Comparison of ENCODE assay signal across 17 mouse cellular contexts in the genomic region with DNA sequence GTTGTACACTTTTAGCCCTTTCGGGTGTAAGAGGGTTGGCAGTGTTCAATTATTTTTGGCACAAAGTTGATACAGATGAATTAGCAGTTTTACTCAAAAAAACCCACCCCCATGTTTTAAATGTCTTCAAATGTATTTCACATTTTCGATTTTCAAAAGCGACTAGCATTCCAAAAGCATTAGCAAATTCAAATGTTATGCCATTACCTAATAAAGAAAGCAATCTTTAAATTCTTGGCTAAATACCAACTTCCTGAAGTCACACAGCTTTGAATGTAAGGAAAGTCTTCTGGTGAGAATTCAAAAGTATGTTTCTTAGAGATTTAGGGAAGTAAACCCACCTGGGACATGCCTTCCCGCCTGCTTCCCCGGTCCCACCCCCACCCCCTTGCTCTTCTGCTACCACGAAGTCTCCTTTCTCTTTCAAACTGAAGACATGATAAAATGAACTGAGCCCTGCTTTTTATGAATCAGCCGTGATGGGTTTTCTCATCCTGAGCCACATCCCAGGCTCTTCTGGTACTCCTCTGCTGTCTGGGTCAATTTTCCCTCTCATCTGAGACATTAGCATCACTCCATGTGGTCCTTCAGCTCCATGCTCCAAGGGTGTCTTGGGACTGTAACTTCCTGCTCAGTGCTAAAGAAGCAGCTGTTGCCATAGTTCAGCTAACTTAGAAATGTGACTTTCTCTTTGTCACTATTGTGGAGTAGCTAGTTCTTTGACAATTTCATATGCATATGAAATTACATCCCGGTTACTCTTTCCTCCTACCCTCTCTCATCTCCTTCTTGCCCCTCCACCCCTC. TPM values are rescaled to one million over a fixed set of nuclear protein-coding genes. Genes with fewer than 3 reads are reported as not detected.
DNase-seq lines count a peak whose midpoint lies in the region; ATAC-seq and TF ChIP-seq lines count a peak whose summit lies in the region.
"Had no signal": no experiment of that assay in that cellular context is flagged by ENCODE, and none has a peak within 500 bp of the region (broad histone marks: within the 10 kb centered on the region; RNA-seq: fewer than 3 reads in every experiment).

No protein-coding gene starts in this region.

- no peaks in the 10 kb centered on the region for H3K27me3 ChIP-seq in limb, embryonic 14.5 days (ENCODE audit: control insufficient read depth, insufficient read depth, low read length)
- no peaks in the 10 kb centered on the region for H3K27me3 ChIP-seq in limb, embryonic 10.5 days (ENCODE audit: low read depth, poor library complexity, severe bottlenecking)
- H3K27me3 ChIP-seq: embryonic facial prominence, embryonic 15.5 days; hindbrain, embryonic 15.5 days; liver, embryonic 13.5 days; neural tube, embryonic 13.5 days had no signal

- DNase-seq in gastrocnemius, adult 2 months = no peak
- no peak for DNase-seq in gastrocnemius, postnatal 4 days (ENCODE audit: low spot score in 2 of 2)
- peak; percentile 67 for DNase-seq in limb, embryonic 14.5 days (ENCODE audit: low spot score)
- no peak for DNase-seq in limb, embryonic 10.5 days (ENCODE audit: low spot score)
- peak; percentile 36 for DNase-seq in ZHBTc4 (ENCODE audit: low read depth, low spot score)
- DNase-seq in left cerebral cortex, postnatal 4 days = no peak
- DNase-seq: cerebellum, adult 11 months; gastrocnemius, postnatal 14 days; liver, embryonic 13.5 days; thymus, postnatal 14 days had no signal

- TF ChIP-seq POLR2A in limb, embryonic 14.5 days (IDR thresholded peaks at IDR 0.05; ENCODE audit: borderline replicate concordance, extremely low read depth, insufficient read depth, insufficient read length) = no peak

- ATAC-seq in limb, embryonic 14.5 days (ENCODE audit: low FRiP score, low read depth) = peak; percentile 62; the same call in 1 of the 2 replicates
- peak; percentile 27 to 45; a peak in 2 of 4 replicates for ATAC-seq in hematopoietic stem cell, adult 5-6 weeks (replicated peaks in 1 of 2; ENCODE audit: insufficient read depth in 1 of 2, low FRiP score in 2 of 2, low TSS enrichment in 1 of 2, low read depth in 1 of 2, poor library complexity in 2 of 2, severe bottlenecking in 2 of 2)
- no peak for ATAC-seq in megakaryocyte-erythroid progenitor cell, adult 5-6 weeks (replicated peaks; ENCODE audit: low FRiP score, low TSS enrichment, poor library complexity, severe bottlenecking)
- ATAC-seq: forebrain, embryonic 16.5 days had no signal

- peaks cover 13% of the 10 kb centered on the region for H3K4me1 ChIP-seq in limb, embryonic 14.5 days (ENCODE audit: control insufficient read depth, insufficient read depth, low read length)
- H3K4me1 ChIP-seq in limb, embryonic 10.5 days = no peaks in the 10 kb centered on the region
- H3K4me1 ChIP-seq: hindbrain, embryonic 15.5 days; neural tube, embryonic 13.5 days had no signal

- H3K27ac ChIP-seq in gastrocnemius, adult 2 months = no peak overlapping the region
- no peak overlapping the region for H3K27ac ChIP-seq in limb, embryonic 14.5 days (replicated peaks; ENCODE audit: low read depth, low read length)
- no peak overlapping the region for H3K27ac ChIP-seq in limb, embryonic 10.5 days
- H3K27ac ChIP-seq: embryonic facial prominence, embryonic 15.5 days; hindbrain, embryonic 15.5 days; liver, embryonic 13.5 days; neural tube, embryonic 13.5 days had no signal

- H3K9ac ChIP-seq in limb, embryonic 14.5 days (ENCODE audit: low read depth, low read length, severe bottlenecking) = no peak overlapping the region
- H3K9ac ChIP-seq: embryonic facial prominence, embryonic 15.5 days; hindbrain, embryonic 15.5 days; liver, embryonic 13.5 days; neural tube, embryonic 13.5 days had no signal

- TF ChIP-seq CTCF in gastrocnemius, adult 2 months (IDR thresholded peaks at IDR 0.05) = no peak

- 38% methylated on average over 8 of the region's 8 CpGs for WGBS in limb, embryonic 14.5 days
- 73% methylated on average over 8 of the region's 8 CpGs for WGBS in limb, embryonic 10.5 days

- intact Hi-C loops in gastrocnemius, adult 2 months (cut with DNase I) = no loop called here
- intact Hi-C loops in left cerebral cortex, postnatal 4 days (cut with DNase I) = no loop called here

- H3K4me2 ChIP-seq in limb, embryonic 14.5 days (replicated peaks; ENCODE audit: low read depth, low read length, severe bottlenecking) = no peak overlapping the region
- H3K4me2 ChIP-seq: embryonic facial prominence, embryonic 15.5 days; hindbrain, embryonic 15.5 days; liver, embryonic 13.5 days; neural tube, embryonic 13.5 days had no signal

- no peaks in the 10 kb centered on the region for H3K36me3 ChIP-seq in limb, embryonic 14.5 days (ENCODE audit: control insufficient read depth, insufficient read depth, low read length)
- no peaks in the 10 kb centered on the region for H3K36me3 ChIP-seq in limb, embryonic 10.5 days
- H3K36me3 ChIP-seq: embryonic facial prominence, embryonic 15.5 days; G1E; hindbrain, embryonic 15.5 days; liver, embryonic 13.5 days; neural tube, embryonic 13.5 days had no signal

- H3K9me3 ChIP-seq in limb, embryonic 14.5 days (ENCODE audit: control insufficient read depth, low read length) = no peaks in the 10 kb centered on the region
- no peaks in the 10 kb centered on the region for H3K9me3 ChIP-seq in limb, embryonic 10.5 days (replicated peaks)
- H3K9me3 ChIP-seq: embryonic facial prominence, embryonic 15.5 days; G1E; hindbrain, embryonic 15.5 days; liver, embryonic 13.5 days; neural tube, embryonic 13.5 days had no signal

- 0 out of 2 replicates have a peak overlapping the region, but pooled peaks have one; percentile 7 for H3K4me3 ChIP-seq in gastrocnemius, adult 2 months
- no peak overlapping the region for H3K4me3 ChIP-seq in limb, embryonic 14.5 days (replicated peaks; ENCODE audit: low read length)
- H3K4me3 ChIP-seq in limb, embryonic 10.5 days = no peak overlapping the region
- H3K4me3 ChIP-seq: embryonic facial prominence, embryonic 15.5 days; hindbrain, embryonic 15.5 days; liver, embryonic 13.5 days; neural tube, embryonic 13.5 days had no signal

RNA-seq across cellular contexts. Expression of a gene that starts 38.7 kb away (rescaled TPM):
- 10 to 100 TPM; 35.2 to 63.1 TPM for total RNA-seq in gastrocnemius, adult 2 months (2021)
- 100 to 1,000 TPM; 658 to 717 TPM for total RNA-seq in gastrocnemius, postnatal 4 days (2021)
- polyA plus RNA-seq in limb, embryonic 14.5 days (2012; rRNA removed) = 628 and 639 TPM in 2 replicates
- polyA plus RNA-seq in limb, embryonic 14.5 days (2014; fragmentation: Nextera tagmentation; extraction: Ambion mirVana) = 232 and 252 TPM in 2 replicates
- polyA plus RNA-seq in limb, embryonic 10.5 days (2016; fragmentation: Nextera tagmentation; extraction: Ambion mirVana) = 129 and 191 TPM in 2 replicates
- 3.5 and 21.3 TPM in 2 replicates for total RNA-seq in hematopoietic stem cell, adult 5-6 weeks (2017)
- 100 to 1,000 TPM; 142 to 143 TPM for total RNA-seq in left cerebral cortex, postnatal 4 days (2021)
- 0.68 TPM in 1 of 2 replicates, not detected in the other for total RNA-seq in megakaryocyte-erythroid progenitor cell, adult 5-6 weeks (2014; fragmentation: Nextera tagmentation)
- 1.3 and 2.2 TPM in 2 replicates for total RNA-seq in megakaryocyte-erythroid progenitor cell, adult 5-6 weeks (2017)

Comparison
In these comparisons a context has a peak if more than half of its experiments do, and no peak if none do; other contexts are left out.
1. DNase-seq: peak in limb, embryonic 14.5 days (single experiment) and ZHBTc4 (single experiment); none in gastrocnemius, adult 2 months (single experiment), gastrocnemius, postnatal 4 days (0 of 2), limb, embryonic 10.5 days (single experiment) and left cerebral cortex, postnatal 4 days (single experiment).